Mouse (Mus musculus) stomach, postnatal 0 days (tissue): Measurements from ENCODE around the gene Hsd17b14.

Source experiments
- CTCF ChIP-seq: IDR thresholded peaks from 2 replicates; pipeline ENCODE4 v1.5.1; 2016; ENCODE audit warnings: antibody characterized with exemption, low read depth, mild to moderate bottlenecking, moderate library complexity
- EP300 ChIP-seq: optimal IDR thresholded peaks from 2 replicates; pipeline ENCODE3; 2016; ENCODE audit warnings: antibody characterized with exemption

DNA sequence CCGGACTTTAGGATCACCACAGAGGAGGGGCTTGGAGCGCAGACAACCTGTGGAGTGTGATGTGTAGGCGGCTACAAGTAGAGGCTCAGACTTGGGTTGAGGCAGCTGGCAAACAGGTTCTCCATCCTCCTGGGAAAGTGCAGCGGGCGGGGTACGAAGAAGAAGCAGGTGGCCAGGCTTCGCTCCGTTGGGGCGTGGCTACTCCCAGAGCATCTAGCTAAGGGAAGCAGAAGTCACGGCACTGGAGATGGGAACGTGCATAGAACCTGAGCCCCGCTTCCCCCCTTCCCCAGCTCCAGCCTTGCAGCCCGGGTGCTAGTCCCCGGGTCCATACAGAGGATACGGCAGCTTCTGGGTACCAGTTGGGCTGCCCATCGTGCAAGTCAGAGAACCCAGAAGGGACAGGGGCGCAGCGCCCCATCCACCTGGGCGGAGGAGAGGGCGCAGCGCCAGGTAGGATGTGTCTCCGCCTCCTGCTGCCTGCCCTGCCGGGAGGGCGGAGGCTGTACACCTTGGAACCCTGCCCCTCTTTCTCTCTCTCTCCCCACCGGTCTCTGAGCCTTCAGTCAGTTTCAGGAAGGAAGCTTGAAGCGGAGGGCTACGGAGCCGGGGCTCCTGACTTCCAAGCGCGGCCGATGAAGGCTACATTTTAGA, 62.5 kb downstream of the Hsd17b14 start, which contains the start of gene Fut1:
- TF ChIP-seq CTCF = no peak
- no peak for TF ChIP-seq EP300
